Mouse (Mus musculus) bone marrow macrophage, adult 2 months (primary cell): ENCODE results near the gene Hspa1a. TPM values are rescaled to one million over a fixed set of nuclear protein-coding genes. Genes with fewer than 3 reads are reported as not detected.
A peak's percentile ranks its signal among the peaks of the same experiment; 100 is the strongest.
"Not testable (repeated sequence)": the region's sequence is repeated elsewhere in the genome, so short reads cannot be mapped to it uniquely, and the experiment has no call there.

Experiments
- H3K27ac ChIP-seq: 2 replicates; pipeline ENCODE4 v1.5.1; 2012; ENCODE audit warnings: low read depth, low read length; ENCODE audit not compliant: insufficient read depth
- H3K4me1 ChIP-seq: 2 replicates; pipeline ENCODE4 v1.6.1; 2012; ENCODE audit warnings: low read length; ENCODE audit not compliant: control insufficient read depth, insufficient read depth
- H3K4me3 ChIP-seq: 2 replicates; pipeline ENCODE4 v1.5.1; 2012; ENCODE audit warnings: mild to moderate bottlenecking, low read length, moderate library complexity; ENCODE audit not compliant: insufficient read depth
- CTCF ChIP-seq: IDR thresholded peaks from 2 replicates; pipeline ENCODE4 v1.5.1; 2012; ENCODE audit warnings: low read depth, mild to moderate bottlenecking, low read length, moderate library complexity
- POLR2A ChIP-seq: IDR thresholded peaks from 2 replicates; pipeline ENCODE4 v1.6.1; 2012; ENCODE audit warnings: mild to moderate bottlenecking, low read depth, low read length, borderline replicate concordance
- polyA plus RNA-seq: library from polyadenylated mRNA; stranded (reverse); fragments of >200 nt; gene quantifications from 2 replicates; pipeline ENCODE4 v1.2.4, GENCODE M21; 2012; ENCODE audit not compliant: missing spikeins, insufficient read depth, insufficient read length

The Hspa1a gene
- polyA plus RNA-seq, 1 experiment: 1.3 TPM

DNA sequence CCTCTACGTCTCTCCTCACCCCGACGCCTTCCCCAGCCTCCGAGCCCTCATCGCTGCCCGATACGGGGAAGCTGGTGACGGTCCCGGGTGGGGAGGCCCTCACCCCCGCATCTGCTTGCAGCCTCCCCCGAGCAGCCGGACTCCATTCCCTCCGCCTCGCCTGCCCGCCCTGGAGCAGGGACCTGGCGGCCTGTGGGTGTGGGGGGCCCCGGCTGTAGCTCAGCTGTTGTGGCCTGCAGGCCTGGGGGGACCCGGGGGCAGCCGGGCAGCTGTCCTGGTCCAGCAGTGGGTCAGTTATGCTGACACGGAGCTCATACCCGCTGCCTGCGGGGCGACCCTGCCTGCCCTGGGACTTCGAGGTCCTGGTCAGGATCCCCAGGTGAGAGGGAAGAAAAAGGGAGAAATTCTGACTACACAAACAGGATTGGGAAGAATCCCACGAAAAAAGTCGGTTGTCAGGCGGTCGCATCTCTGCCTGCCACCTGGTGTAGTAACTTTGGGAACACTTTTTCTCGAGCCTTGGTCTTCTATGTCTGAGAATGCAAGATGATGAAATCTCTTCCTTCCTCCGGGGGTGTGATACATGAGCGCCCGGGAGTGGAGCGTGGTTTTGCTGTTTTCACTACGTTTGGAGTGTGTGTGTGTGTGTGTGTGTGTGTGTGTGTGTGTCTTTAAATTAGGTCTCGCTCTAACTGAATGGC lies 29.6 kb upstream of the Hspa1a start:
- H3K4me1 ChIP-seq: peaks cover 21% of the 10 kb centered on the region
- H3K4me3 ChIP-seq: peak overlapping the region; percentile 91
- no peak for TF ChIP-seq POLR2A
- no peak for TF ChIP-seq CTCF
- H3K27ac ChIP-seq: peak overlapping the region; percentile 96

DNA sequence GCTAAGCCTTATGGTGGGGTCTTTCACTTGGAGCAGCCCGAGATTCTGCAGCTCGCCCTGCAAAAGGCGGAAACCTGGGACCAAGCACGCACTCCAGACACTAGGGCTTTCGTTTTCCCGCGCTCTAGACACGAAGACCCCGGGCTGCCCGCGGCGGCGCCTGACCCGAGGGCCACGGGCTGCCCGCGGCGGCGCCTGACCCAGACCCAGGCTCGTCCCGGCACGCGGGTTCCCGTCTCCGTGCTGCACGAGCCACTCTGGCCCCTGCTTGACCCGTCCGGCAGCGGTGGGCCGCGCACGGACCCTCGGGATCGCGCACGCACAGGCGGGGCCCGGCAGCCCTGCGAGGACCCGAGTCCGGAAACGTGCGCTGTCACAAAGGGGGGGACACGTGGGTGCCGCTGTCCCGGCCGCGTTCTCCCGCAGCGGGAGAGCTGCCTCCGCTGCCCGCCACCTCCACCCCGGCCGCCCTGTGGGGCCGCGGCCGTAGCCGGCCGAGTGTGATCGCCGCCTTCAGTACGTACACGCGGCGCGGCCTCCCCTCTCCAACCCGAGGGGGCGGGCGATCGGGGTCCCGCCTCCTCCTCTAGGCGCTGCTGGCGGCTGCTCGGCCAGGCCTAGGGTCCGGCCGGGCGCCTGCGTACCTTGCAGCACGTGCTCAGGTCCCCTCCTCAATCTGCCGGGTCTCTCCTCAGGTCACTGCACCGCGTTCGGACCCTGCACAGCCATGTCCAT lies 28.9 kb upstream of the Hspa1a start, which contains the start of gene Vars:
TSS of gene Vars (plus strand) at position 271 of the 735 bp plus-strand sequence.
- Histone ChIP-seq H3K4me3 (peak within 1 kb of the TSS; percentile 91), H3K27ac (peak within 1 kb of the TSS; percentile 96), H3K4me1 (peaks cover 21% of the 10 kb centered on the region)
- TF ChIP-seq CTCF (no peak), POLR2A (no peak)

DNA sequence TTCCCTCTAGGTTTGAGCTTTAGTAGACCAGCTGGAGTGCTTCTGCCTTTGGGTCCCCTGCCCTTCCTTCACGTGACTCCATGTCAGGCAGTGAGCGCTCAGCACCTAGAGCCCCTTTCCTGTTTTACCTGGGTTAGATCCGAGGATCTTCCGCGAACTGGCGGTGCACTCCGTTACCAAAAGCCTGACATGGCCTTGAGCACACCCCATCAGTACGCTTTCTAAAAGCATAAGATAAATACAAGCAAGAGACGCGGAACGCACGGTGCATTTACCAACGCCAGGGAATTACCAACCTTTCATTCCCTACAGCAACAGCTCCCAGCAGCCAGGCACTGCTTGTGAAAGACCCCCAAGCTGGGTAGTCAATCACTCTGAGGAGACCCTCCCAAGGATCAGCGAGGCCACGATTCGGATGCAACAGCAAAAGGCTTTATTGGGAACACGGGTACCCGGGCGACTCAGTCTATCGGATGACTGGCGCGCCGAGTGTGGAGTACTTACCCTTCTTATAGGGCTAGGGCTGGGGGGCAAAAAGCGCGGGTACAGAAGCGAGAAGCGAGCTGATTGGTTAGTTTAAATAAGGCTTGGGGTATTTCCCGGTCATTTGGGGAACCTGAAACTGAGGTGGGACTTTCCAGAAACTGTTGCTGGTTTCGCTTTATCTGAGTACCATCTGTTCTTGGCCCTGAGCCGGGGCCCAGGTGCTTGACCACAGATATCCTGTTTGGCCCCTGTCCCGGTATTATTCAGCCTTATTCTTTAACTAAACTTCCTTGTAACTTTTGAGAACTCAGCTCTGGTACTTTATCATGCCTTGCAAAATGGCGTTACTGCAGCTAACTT lies 28.1 kb upstream of the Hspa1a start:
- H3K4me1 ChIP-seq: peaks cover 21% of the 10 kb centered on the region
- peak overlapping the region; percentile 91 for H3K4me3 ChIP-seq
- peak overlapping the region; percentile 96 for H3K27ac ChIP-seq

DNA sequence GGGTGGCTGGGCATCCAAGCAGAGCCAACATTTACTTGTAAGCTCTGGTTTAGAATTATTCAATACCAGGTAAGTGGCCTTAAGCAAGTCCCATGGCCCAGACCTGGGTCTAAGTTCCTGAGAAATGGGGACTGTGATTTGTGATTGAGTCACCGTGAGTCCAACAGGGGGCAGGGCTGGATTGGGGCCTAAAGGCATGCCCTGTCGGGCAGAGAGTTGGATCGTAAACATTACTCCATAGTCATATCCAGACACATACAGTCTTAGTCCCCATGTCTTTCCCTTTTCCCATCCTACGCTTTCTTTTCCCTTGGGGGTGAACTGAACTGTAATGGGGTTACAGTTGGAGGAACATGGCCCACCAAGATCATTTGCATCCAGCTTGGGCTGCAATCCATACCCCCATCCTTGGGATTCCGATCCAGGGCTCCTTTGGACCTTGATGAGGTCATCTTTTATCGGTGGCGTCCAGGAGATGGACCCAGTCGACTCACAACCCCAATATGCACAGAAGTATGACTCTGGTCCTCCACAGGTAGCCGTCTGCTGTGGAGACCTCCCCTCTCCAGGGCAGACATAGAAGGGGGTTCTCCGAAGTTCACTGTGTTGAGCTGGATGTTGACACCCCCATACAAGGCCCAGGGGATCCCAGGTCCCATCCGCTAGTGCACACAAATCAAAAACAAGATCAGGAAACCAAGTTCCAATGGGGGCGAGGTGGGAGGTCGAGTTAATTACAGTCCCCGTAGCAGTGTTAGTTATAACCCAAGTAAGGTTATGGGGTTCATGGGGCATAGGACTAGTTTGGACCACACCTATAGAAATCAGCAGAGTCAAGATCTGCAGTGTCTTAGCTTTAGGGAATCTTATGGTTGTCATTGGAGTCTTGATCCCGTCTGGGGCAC lies 26.8 kb upstream of the Hspa1a start:
- TF ChIP-seq POLR2A (0 out of 2 replicates have a peak, but pooled peaks have one; percentile 60), CTCF (no peak)
- peak overlapping the region; percentile 68 for H3K4me3 ChIP-seq
- peaks cover 21% of the 10 kb centered on the region for H3K4me1 ChIP-seq
- H3K27ac ChIP-seq: peak overlapping the region; percentile 95

DNA sequence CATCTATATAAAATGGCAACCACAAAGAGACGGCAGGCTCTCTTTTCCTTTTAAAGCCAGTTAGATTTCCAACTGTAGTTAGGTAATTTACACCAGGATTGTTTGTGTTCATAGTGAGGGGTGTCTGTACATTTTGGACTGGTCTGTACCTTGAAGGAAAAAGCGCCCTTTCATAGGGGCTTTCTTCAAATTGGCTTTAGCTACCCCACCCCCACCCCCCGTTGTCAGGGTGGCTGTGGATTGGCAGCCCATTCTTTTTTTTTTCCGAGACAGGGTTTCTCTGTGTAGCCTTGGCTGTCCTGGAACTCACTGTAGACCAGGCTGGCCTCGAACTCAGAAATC lies 25.2 kb upstream of the Hspa1a start:
- Histone ChIP-seq H3K4me1 (peaks cover 14% of the 10 kb centered on the region), H3K27ac (no peak overlapping the region), H3K4me3 (no peak overlapping the region)
- no peak for TF ChIP-seq CTCF
- TF ChIP-seq POLR2A: no peak

DNA sequence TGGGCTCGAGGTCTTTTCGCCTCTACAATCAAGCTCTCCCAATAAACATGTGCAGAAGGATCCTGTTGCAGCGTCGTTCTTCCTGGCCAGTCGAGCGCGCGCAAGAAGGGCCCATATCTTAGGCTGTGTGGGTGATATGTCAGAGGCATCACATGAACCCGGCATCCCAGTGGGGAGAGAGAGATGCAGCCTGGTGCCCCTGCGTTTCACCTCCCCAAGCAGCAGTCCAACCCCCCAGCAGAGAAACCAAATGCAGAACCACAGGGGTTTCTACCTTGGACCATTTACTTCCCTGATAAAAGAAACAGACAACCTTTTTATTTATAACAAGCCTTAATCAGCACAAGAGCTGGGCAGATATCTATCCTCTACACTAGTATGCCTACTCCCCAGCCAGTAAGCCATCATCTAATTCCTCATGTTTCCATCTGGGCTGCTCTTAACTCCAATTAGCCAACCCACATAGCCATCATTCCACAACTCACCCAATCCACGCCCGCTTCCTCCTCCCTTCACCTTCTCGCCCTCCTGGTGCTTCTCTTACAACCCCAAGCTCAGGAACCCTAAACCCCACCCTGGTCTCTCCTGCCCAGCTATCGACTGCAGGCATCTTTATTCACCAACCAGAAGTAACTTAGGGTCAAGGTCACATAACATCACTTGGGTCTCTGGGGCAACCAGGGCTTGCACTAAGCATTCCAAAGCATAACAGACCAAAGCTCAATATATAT lies 24.6 kb upstream of the Hspa1a start:
- no peak overlapping the region for H3K27ac ChIP-seq
- TF ChIP-seq POLR2A (no peak), CTCF (no peak)
- H3K4me3 ChIP-seq: no peak overlapping the region
- peaks cover 14% of the 10 kb centered on the region for H3K4me1 ChIP-seq

DNA sequence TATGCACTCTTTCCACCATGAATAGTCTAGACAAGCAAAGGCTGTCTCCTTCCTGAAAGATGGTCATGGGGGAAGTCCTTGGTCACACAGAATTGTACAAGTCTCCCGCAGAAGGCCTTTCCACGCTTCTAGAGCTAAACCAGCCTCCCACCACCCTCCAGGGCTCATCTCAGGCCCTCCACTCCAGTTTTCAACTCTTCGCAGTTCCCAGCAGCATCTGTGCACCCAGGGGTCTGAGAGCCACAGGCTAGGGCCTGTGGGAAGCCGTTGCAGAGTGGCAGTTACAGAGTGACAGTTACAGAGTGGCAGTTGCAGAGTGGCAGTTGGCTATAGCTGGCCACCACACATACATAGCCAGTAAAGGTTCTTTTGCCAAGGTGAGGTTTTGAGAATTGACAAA lies 24.0 kb upstream of the Hspa1a start:
- not testable (repeated sequence) for H3K27ac ChIP-seq, H3K4me3 ChIP-seq
- H3K4me1 ChIP-seq: peaks cover 14% of the 10 kb centered on the region

DNA sequence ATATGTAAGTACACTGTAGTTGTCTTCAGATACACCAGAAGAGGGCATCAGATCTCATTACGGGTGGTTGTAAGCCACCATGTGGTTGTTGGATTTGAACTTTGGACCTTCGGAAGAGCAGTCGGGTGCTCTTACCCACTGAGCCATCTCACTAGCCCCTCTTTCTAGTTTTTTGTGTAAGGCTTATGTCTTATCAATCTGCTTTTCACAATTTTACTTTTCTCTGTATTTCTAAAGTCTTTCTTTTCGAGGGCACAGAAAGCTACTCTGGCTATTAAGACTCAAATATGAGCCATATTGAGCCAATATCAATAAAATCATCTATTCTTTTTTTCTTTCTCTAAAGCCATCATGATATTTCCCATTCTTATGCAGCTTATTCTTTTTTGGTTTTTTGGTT lies 23.2 kb upstream of the Hspa1a start:
- H3K4me1 ChIP-seq: peaks cover 14% of the 10 kb centered on the region
- H3K27ac ChIP-seq, H3K4me3 ChIP-seq: not testable (repeated sequence)

DNA sequence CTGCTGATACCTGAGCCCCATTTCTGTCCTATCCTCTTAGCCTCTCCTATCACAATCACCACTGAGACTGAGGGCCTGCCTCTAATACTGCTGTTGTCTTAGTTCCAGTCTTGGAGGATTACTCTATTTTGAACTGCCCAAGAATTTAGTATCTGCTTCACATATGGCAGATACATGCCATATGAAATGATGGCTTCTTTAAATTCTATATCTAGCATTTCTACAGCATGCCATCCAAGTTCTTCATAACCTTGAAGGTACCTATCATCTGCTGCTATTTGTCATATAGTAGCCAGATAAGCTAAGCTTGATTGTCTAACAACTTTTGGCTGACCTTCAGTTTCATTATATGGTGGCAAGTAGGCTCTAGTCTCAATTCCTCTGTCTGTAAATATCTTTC lies 22.8 kb upstream of the Hspa1a start:
- no peak overlapping the region for H3K4me3 ChIP-seq
- TF ChIP-seq CTCF (no peak), POLR2A (no peak)
- peaks cover 14% of the 10 kb centered on the region for H3K4me1 ChIP-seq
- H3K27ac ChIP-seq: no peak overlapping the region
